Mouse (Mus musculus): ENCODE measurements around the gene Pbdc1. TPM values are rescaled to one million over a fixed set of nuclear protein-coding genes. Genes with fewer than 3 reads are reported as not detected.

The Pbdc1 gene
- 26.9 TPM for polyA plus RNA-seq (2015; fragmentation: Illumina TruSeq; extraction: RNeasy Lipid Tissue Mini Kit (QIAGEN cat#74804); ENCODE audit: insufficient read depth, low replicate concordance)

DNA sequence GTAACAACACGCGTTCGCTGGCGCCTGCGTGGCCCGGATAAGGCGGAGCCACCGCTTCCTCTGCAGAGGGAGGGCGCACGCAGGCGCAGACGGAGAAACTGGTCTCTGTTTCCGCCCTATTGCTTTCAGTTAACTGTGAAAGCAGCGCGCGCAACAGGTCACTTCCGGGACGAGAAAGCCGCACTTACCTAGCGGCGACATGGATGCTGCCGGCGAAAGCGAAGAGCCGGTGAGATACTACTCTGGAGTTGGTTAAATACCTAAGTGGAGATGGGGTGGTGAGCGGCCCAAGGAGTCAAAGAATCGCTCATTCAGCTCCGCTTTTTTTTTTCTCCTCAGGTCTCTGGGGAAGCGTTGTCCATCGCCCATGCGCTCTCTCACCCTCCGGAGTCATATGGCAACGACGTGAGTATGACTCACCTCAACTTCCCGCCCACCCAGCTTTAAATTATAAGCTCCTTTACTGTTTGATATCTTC lies at the start of gene Pbdc1:
Gene Pbdc1, plus strand, starts transcription at position 142 of the 478 bp plus-strand sequence.

DNA sequence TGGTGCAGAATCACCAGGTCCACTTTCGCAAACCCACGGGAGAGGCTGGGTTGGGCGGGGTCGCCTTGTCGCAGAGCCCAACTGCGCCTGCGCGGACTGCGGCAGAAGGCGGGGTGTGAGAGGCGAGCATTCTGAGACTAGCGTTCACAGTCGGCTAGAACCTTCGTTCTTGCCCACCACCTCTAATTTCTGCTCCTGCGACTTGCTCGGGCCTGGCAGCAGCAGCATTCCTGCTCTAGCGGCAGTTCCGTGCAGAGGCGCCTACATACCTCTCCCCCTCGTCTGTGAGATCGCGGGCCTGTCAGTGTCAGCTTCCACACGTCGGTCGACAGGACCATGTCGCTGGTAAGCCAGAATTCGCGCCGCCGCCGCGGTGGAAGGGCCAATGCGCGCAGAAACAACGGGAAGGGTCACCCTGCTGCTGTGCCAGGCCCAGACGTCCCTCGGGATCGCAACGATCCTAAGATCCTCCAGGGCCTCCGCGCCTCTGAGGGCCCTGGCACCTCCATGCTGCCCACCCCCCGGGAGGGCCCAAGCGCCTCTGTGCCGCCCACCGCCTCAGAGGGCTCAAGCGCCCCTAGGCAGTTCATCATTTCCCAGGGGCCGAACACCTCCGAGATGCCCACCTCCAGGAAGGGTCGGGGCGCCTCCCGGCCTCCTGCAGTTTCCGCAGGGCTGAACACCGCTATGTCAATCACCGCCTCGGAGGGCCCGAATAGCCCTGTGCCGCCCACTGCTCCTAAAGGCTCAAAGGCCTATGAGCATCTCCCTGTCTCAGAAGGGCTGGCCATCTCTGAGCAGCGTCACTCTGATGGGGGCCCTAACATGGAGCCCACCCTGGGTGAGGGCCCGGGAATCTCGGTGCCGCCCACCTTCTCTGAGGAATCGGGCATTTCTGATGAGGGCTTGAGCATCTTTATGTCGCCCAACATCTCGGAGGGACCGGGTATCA lies 41.0 kb downstream of the Pbdc1 start, which contains the start of gene Magee1:
Gene Magee1, plus strand, starts transcription at position 104 of the 952 bp plus-strand sequence.

Other genes starting within 250 kb of the Pbdc1 start
- gene Magee2, start 222.5 kb upstream of the Pbdc1 start, polyA plus RNA-seq (2015; fragmentation: Illumina TruSeq; extraction: RNeasy Lipid Tissue Mini Kit (QIAGEN cat#74804); ENCODE audit: insufficient read depth, low replicate concordance), result not detected
- 3.3 TPM for gene Magee1, start 40.6 kb downstream of the Pbdc1 start, polyA plus RNA-seq (2015; fragmentation: Illumina TruSeq; extraction: RNeasy Lipid Tissue Mini Kit (QIAGEN cat#74804); ENCODE audit: insufficient read depth, low replicate concordance)

All from spleen, adult 10 weeks (tissue).